Mouse (Mus musculus) neutrophil, adult 83 days (primary cell): ENCODE results near the gene Gga3. TPM values are rescaled to one million over a fixed set of nuclear protein-coding genes. Genes with fewer than 3 reads are reported as not detected.

Source experiments
- total RNA-seq, 2 experiments: library from RNA; stranded (reverse); gene quantifications; one replicate each; pipeline ENCODE4 v1.2.4; 2023

Gene Gga3
- total RNA-seq: 10 to 100 TPM; 45.3 to 59.9 TPM

GRCm38 (mm10) chr11:115603476-115604303 is at the start of gene Gga3, which contains the start of gene Mrps7:
Gene Gga3 (minus strand): TSS chr11:115604051.
Gene Mrps7 (plus strand): TSS chr11:115603925.

GRCm38 (mm10) chr11:115627705-115628464 is 24.0 kb upstream of the Gga3 start, which contains the start of gene Slc25a19:
Gene Slc25a19 (minus strand): TSS chr11:115628295.

GRCm38 (mm10) chr11:115612410-115613137 is 8.7 kb upstream of the Gga3 start, which contains the start of gene Mif4gd:
Gene Mif4gd (minus strand): TSS chr11:115612969.

GRCm38 (mm10) chr11:115564064-115564809 is 39.6 kb downstream of the Gga3 start, which contains the start of gene Nup85:
Gene Nup85 (plus strand): TSS chr11:115564434.

GRCm38 (mm10) chr11:115536038-115536681 is 67.7 kb downstream of the Gga3 start, which contains the start of gene Sumo2:
Gene Sumo2 (minus strand): TSS chr11:115536276.

Other genes starting within 250 kb of the Gga3 start
- under 1 TPM; 0.18 to 0.49 TPM for gene Hid1, start 236.3 kb downstream of the Gga3 start, total RNA-seq
- gene Cdr2l, start 222.1 kb downstream of the Gga3 start, total RNA-seq: under 1 TPM; 0.38 to 0.64 TPM
- gene Mrpl58, start 200.3 kb downstream of the Gga3 start, total RNA-seq: 10 to 100 TPM; 34.2 to 41.2 TPM
- gene Atp5h, start 184.1 kb downstream of the Gga3 start, total RNA-seq: 100 to 1,000 TPM; 211 to 231 TPM
- 10 to 100 TPM; 18.7 to 19.1 TPM for gene Kctd2, start 183.9 kb downstream of the Gga3 start, total RNA-seq
- not detected for gene Trim80, start 163.5 kb downstream of the Gga3 start, total RNA-seq
- not detected for gene Slc16a5, start 141.6 kb downstream of the Gga3 start, total RNA-seq
- 10 to 100 TPM; 42.7 to 53.4 TPM for gene Armc7, start 128.4 kb downstream of the Gga3 start, total RNA-seq
- 10 to 100 TPM; 48.4 to 49.1 TPM for gene Nt5c, start 112.2 kb downstream of the Gga3 start, total RNA-seq
- gene Jpt1, start 89.7 kb downstream of the Gga3 start, total RNA-seq: 100 to 1,000 TPM; 148 to 154 TPM
- 100 to 1,000 TPM; 171 to 188 TPM for gene Sumo2, start 67.8 kb downstream of the Gga3 start, total RNA-seq
- 10 to 100 TPM; 45.5 to 50.1 TPM for gene Nup85, start 39.6 kb downstream of the Gga3 start, total RNA-seq
- 10 to 100 TPM; 11.0 to 19.1 TPM for gene Mrps7, start 126 bp downstream of the Gga3 start, total RNA-seq
- 10 to 100 TPM; 20.5 to 21.7 TPM for gene Mif4gd, start 8.9 kb upstream of the Gga3 start, total RNA-seq
- gene Slc25a19, start 24.2 kb upstream of the Gga3 start, total RNA-seq: 10 to 100 TPM in 1 of 2 experiments, 1 to 10 TPM in 1; 10.0 to 11.4 TPM
- gene Grb2, start 104.5 kb upstream of the Gga3 start, total RNA-seq: 100 to 1,000 TPM; 206 to 211 TPM
- gene Tmem94, start 161.4 kb upstream of the Gga3 start, total RNA-seq: 10 to 100 TPM; 39.2 to 46.9 TPM
- 1 to 10 TPM; 1.6 to 2.2 TPM for gene Caskin2, start 209.6 kb upstream of the Gga3 start, total RNA-seq
- 1 to 10 TPM; 4.3 to 6.6 TPM for gene Tsen54, start 210.7 kb upstream of the Gga3 start, total RNA-seq
- 1 to 10 TPM; 2.8 to 3.5 TPM for gene Llgl2, start 220.0 kb upstream of the Gga3 start, total RNA-seq